Mouse (Mus musculus) testis, adult 2 months (tissue): ENCODE data around the gene Glo1.

Experiments
- CTCF ChIP-seq: fragments of 200-500 bp; IDR thresholded peaks from 2 replicates; pipeline ENCODE4 v1.5.1; 2012; ENCODE audit warnings: low read depth, mild to moderate bottlenecking, inconsistent platforms, low read length, moderate library complexity; ENCODE audit not compliant: control insufficient read depth, insufficient read depth, insufficient replicate concordance
- POLR2A ChIP-seq: fragments of 200-500 bp; IDR thresholded peaks from 2 replicates; pipeline ENCODE4 v1.6.1; 2012; ENCODE audit warnings: low read depth, mild to moderate bottlenecking, inconsistent platforms, low read length, moderate library complexity; ENCODE audit not compliant: control insufficient read depth

- TF ChIP-seq POLR2A: no peak
- no peak for TF ChIP-seq CTCF
These were observed 52.5 kb downstream of the Glo1 start for GRCm38 (mm10) chr17:30573990-30574782.
